Mouse (Mus musculus) ES-Bruce4 (cell line): Measurements from ENCODE around the gene Ankrd60.

Experiments used
- CTCF ChIP-seq: IDR thresholded peaks from one replicate; pipeline ENCODE4 v1.8.1; 2011; ENCODE audit warnings: low read depth, low read length
- POLR2A ChIP-seq: IDR thresholded peaks from one replicate; pipeline ENCODE4 v1.8.1; 2011; ENCODE audit warnings: low read length; ENCODE audit not compliant: insufficient read depth

- TF ChIP-seq POLR2A (no peak), CTCF (no peak)
These were observed 44.0 kb upstream of the Ankrd60 start for GRCm38 (mm10) chr2:173622173-173622601.
